Mouse (Mus musculus): ENCODE results near the gene Nkap. TPM values are rescaled to one million over a fixed set of nuclear protein-coding genes. Genes with fewer than 3 reads are reported as not detected.
"Not testable (repeated sequence)": the region's sequence is repeated elsewhere in the genome, so short reads cannot be mapped to it uniquely, and the experiment has no call there.

Nkap gene
- polyA plus RNA-seq, 1 experiment = 1.1 TPM

DNA sequence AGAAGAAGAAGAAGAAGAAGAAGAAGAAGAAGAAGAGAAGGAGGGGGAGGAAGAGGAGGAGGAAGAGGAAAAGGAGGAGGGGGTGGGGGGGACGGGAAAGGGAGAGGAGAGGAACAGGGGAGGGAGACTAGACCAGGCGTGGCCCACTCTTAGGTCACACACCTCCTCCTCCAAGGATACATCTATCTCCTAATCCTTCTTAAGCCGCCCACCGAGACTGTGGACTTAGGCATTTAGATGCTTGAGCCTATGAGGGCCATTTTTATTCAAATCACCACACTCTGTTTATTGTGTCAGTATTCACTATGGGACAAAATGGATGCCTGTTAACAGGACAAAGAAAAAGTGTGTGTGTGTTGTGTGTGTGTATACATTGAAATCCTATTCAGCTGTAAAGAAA lies 17.9 kb downstream of the Nkap start:
- no CpG with 5 or more reads among the region's 4 CpGs for WGBS
- DNase-seq (ENCODE audit: low read depth, low spot score) = not testable (repeated sequence)

DNA sequence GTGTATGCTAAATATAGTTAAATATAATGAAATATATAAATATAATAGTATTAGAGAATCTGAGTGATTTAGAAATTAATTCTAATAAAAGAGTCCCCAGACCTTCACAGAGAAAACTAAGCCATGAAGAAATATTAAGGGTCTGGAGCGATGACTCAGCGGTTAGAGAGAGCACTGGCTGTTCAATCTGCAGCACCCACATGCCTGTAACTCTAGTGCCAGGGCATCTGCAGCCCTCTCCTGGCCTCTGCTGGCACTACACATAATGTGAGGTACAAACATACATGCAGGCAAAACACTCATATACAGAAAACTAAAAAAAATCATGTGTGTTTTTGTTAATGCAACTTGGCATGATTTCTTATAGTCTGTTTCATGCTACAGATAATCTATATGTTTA lies 18.4 kb downstream of the Nkap start:
- DNase-seq (ENCODE audit: low read depth, low spot score) = no peak
- WGBS = 96% methylated on average over 2 of the region's 2 CpGs

DNA sequence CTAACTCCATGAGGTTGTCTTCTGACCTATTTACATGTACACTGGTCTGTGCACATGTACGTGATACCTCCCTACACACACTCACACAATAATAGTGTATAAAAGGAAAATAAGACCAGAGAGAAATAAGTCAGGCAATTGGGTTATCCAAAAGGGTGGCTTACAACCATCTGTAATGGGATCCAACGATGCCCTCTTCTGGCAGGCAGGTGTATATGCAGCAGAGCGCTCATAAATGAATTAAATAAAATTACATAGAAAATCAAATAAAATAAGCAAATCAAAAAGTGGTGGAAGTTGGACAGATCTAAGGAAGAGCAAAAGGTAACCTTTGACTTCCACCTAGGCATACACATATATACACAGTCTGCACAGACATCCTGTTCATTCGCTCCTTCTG lies 31.2 kb downstream of the Nkap start:
- no peak for DNase-seq (ENCODE audit: low read depth, low spot score)

DNA sequence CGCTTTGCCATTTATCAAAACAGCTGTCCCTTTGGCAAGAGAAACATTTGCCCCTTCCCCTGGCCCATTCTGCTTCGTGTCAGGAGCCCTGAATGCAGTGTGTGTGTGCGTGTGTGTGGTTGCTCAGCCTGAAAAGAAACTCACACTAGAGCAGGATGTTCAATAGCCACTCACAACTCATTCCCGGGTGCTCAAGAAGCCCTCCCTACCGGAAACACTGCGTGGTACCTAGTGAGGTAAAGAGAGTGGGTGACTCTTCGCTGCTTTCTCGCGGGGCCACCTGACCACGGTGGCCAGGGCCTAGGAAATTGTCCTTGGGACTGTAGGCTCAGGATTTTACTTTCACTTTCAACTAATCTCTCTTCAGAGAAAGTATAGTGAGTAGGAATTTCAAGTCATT lies 34.6 kb downstream of the Nkap start:
- 64% methylated on average over 10 of the region's 10 CpGs for WGBS
- DNase-seq (ENCODE audit: low read depth, low spot score) = no peak

More for the DNA sequence above, 31.2 kb downstream of the Nkap start:
- WGBS = 60% methylated on average over 4 of the region's 4 CpGs

DNA sequence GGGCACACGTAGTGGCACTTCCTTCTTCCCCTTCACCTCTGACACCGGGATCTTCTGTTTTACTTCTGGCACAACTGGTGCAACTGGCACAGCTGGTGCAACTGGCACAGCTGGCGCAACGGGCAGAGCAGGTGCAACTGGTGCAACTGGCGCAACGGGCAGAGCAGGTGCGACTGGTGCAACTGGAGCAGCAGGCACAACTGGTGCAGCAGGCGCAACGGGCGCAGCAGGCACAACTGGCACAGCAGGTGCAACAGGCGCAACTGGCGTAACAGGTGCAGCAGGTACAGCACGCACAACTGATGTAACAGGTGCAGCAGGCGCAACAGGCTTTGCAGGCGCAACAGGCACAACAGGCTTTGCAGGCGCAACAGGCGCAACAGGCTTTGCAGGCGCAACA lies 36.5 kb downstream of the Nkap start:
- 75% methylated on average over 18 of the region's 18 CpGs for WGBS
- DNase-seq (ENCODE audit: low read depth, low spot score) = no peak

DNA sequence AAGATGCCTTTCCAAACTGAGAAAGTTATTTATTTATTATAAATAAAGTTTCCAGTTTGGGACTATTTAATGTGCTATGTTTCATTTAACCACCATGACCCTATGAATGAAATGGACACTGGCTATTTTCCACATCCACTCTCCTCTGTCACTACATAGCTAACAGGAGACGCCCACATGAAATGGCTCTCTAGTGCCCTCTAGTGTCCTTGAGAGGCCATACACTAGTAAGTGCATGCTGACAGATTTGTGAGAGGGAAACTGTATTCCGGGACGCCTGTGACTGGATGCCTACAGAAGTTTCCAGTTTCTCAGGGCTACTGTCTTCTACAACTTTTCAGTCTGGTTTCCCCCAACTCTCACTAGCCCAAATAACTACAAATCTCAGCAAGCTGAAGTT lies 40.5 kb downstream of the Nkap start:
- peak; percentile 13 for DNase-seq (ENCODE audit: low read depth, low spot score)
- WGBS = 16% methylated on average over 3 of the region's 3 CpGs

DNA sequence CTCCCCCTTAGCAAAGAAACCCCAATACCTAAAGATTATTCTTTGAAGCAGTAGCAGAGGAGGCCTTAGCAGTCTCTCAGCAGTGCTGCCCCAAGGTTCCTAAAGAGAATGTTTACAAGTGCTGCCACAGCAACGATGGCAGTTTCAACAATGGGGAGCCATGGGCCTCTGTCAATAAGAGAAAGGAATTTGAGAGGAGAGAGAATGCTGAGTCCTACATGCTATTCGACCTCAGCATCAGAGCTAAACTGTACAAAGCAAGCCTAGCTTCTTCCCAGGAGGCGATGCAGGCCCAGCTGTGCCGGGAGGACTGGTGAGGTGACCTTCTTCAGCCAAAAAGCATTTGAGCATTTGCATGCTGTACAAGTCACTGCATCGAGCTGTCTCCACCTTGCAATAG lies 42.1 kb downstream of the Nkap start, which contains the start of gene Akap14:
TSS of gene Akap14 (minus strand) at position 101 of the 400 bp plus-strand sequence.
- WGBS = 48% methylated on average over 5 of the region's 5 CpGs
- DNase-seq (ENCODE audit: low read depth, low spot score) = no peak

DNA sequence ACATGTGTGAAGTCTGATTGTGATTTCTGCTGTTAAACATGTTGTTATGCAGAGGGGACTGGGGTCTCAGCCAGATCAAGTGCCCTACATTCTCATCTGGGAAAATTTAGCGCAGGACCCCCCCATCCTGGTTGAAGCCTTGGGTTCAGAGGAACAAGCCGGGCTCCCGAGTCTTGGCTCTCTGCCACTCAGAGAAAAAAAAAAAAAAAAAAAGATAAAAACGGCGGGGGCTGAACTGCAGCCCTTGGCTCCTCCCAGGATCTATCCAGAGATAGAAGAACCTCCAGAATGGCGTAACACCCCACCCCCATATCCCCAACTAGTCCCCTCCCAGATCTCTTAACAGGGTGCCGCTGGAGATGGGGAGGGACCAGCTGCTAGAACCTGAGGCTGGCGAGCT lies 57.8 kb downstream of the Nkap start:
- 55% methylated on average over 8 of the region's 8 CpGs for WGBS
- DNase-seq (ENCODE audit: low read depth, low spot score) = not testable (repeated sequence)

DNA sequence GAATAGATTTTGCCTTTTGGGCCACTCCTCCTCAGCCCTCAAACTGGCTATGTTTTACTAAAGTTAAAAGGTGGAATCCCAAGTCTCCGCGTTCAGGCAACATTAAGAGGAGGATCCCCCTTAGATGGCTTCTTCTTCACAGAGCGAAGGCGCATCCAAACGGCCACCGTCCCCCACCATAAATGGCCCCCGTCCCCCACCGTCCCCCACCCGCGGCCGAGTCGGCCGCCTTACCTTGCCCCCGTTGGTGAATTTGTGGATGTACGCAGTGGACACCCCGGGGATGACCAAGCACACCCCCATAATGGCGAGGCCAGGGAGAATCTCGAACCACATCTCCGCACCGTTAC lies 64.1 kb downstream of the Nkap start:
- 16% methylated on average over 20 of the region's 20 CpGs for WGBS
- no peak for DNase-seq (ENCODE audit: low read depth, low spot score)

DNA sequence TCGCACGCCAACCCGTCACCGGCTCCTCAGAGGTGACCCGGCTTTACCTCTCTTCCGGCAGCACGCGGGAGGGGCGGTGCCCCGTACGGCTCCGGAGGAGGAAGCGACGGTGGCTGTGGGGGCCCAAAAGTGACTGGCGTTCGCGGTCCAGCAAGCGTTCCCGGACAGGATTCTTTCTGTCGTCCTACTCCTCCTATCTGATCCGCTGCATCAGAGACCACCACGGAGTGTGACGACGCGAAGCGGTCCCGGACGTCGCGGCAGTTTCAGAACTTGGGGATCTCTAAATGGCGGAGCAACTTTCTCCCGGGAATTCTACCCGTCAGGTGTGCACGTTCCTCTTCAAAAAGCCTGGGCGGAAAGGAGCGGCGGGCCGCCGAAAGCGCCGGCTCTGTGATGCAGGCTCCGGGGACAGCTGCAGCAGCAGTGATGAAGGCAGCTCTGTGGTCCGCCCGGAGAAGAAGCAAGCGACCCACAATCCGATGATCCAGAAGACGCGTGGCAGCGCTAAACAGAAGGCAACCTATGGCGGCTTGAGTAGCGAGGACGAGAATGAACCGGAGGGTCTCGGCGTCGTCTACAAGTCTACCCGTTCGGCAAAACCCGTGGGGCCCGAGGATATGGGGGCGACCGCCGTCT lies 64.6 kb downstream of the Nkap start, which contains the start of the genes Ndufa1 and Rnf113a1:
TSS of gene Ndufa1 (minus strand) at position 59 of the 639 bp plus-strand sequence.
TSS of gene Rnf113a1 (plus strand) at position 141 of the 639 bp plus-strand sequence.
- DNase-seq (ENCODE audit: low read depth, low spot score) = peak; percentile 35
- WGBS = 18% methylated on average over 63 of the region's 63 CpGs

DNA sequence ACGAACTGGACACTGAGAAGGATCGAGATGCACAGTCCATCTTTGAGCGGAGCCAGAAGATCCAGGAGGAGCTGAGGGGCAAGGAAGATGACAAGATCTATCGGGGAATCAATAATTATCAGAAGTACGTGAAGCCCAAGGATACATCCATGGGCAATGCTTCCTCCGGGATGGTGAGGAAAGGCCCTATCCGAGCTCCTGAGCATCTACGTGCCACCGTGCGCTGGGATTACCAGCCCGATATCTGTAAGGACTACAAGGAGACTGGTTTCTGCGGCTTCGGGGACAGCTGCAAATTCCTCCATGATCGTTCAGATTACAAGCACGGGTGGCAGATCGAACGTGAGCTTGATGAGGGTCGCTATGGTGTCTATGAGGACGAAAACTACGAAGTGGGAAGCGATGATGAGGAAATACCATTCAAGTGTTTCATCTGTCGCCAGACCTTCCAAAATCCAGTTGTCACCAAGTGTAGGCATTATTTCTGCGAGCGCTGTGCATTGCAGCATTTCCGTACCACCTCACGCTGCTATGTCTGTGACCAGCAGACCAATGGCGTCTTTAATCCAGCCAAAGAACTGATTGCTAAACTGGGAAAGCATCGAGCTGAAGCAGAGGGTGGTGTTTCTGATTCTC lies 65.3 kb downstream of the Nkap start:
- WGBS = 25% methylated on average over 28 of the region's 28 CpGs
- no peak for DNase-seq (ENCODE audit: low read depth, low spot score)

DNA sequence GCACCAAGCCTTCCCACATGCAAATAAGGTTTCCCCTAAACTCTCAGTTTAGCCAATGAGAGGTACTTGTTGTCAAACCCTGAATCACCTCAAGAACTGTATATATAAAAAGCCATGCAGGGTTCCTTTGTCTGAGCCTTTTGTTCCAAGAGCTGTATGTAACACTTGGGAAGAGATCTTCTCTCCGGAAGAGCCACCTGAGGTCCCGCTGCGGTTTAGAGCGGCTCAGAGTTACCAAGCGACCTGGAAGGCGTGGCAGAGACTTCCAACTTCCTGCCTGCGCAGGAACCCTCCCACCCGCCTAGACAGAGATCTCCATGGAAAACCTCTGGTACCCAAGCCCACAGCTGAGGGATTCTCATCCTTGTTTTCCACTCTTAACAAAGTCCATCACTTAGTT lies 72.1 kb downstream of the Nkap start:
- no peak for DNase-seq (ENCODE audit: low read depth, low spot score)
- 59% methylated on average over 8 of the region's 8 CpGs for WGBS

Other genes with a start within 250 kb of the Nkap start
- gene Nkrf, start 223.9 kb upstream of the Nkap start, polyA plus RNA-seq (2012; rRNA removed) = 0.84 and 0.95 TPM in 2 replicates
- gene Sept6, start 135.0 kb upstream of the Nkap start, polyA plus RNA-seq (2012; rRNA removed) = 4.9 and 12.1 TPM in 2 replicates
- gene Sowahd, start 78.0 kb upstream of the Nkap start, polyA plus RNA-seq (2012; rRNA removed) = 0.18 TPM in 1 of 2 replicates, not detected in the other
- gene Rpl39, start 41.4 kb upstream of the Nkap start, polyA plus RNA-seq (2012; rRNA removed) = 104 and 119 TPM in 2 replicates
- 2.0 and 3.3 TPM in 2 replicates for gene Upf3b, start 16.5 kb upstream of the Nkap start, polyA plus RNA-seq (2012; rRNA removed)
- gene Akap14, start 42.0 kb downstream of the Nkap start, polyA plus RNA-seq (2012; rRNA removed) = not detected in 2 replicates
- 253 and 320 TPM in 2 replicates for gene Ndufa1, start 64.4 kb downstream of the Nkap start, polyA plus RNA-seq (2012; rRNA removed)
- 2.8 and 3.3 TPM in 2 replicates for gene Rnf113a1, start 64.5 kb downstream of the Nkap start, polyA plus RNA-seq (2012; rRNA removed)
- gene Gm9, start 84.2 kb downstream of the Nkap start, polyA plus RNA-seq (2012; rRNA removed) = not detected in 2 replicates
- gene Rhox1, start 95.5 kb downstream of the Nkap start, polyA plus RNA-seq (2012; rRNA removed) = not detected in 2 replicates
- not detected in 2 replicates for gene Rhox2a, start 118.2 kb downstream of the Nkap start, polyA plus RNA-seq (2012; rRNA removed)
- not detected in 2 replicates for gene Rhox3a, start 123.1 kb downstream of the Nkap start, polyA plus RNA-seq (2012; rRNA removed)
- not detected in 2 replicates for gene Rhox4a, start 138.5 kb downstream of the Nkap start, polyA plus RNA-seq (2012; rRNA removed)

Data from large intestine, adult 2 months (tissue).